Mouse (Mus musculus) midbrain, embryonic 11.5 days (tissue): ENCODE results near the gene Nmd3. TPM values are rescaled to one million over a fixed set of nuclear protein-coding genes. Genes with fewer than 3 reads are reported as not detected.
A peak's percentile ranks its signal among the peaks of the same experiment; 100 is the strongest.

ENCODE experiments used
- ATAC-seq: fragments of 200-750 bp; cut with Nextera tagmentation; 2 replicates; pipeline ENCODE4 v1.8.0; 2017; ENCODE audit warnings: moderate TSS enrichment, moderate library complexity; ENCODE audit not compliant: low FRiP score
- DNase-seq: peaks from one replicate; pipeline ENCODE4 v3.0.0; 2015; ENCODE audit warnings: low spot score; ENCODE audit errors: missing footprints
- H3K27ac ChIP-seq: fragments of 300-500 bp; sonication (generic); 2 replicates; pipeline ENCODE4 v1.5.1; 2014; ENCODE audit warnings: low read depth, low read length
- H3K27me3 ChIP-seq: fragments of 300-500 bp; sonication (generic); 2 replicates; pipeline ENCODE4 v1.6.1; 2014; ENCODE audit warnings: mild to moderate bottlenecking, low read length, moderate library complexity, mixed read lengths; ENCODE audit not compliant: control insufficient read depth, insufficient read depth
- H3K36me3 ChIP-seq: fragments of 300-500 bp; sonication (generic); 2 replicates; pipeline ENCODE4 v1.6.1; 2014; ENCODE audit warnings: mild to moderate bottlenecking, low read length, moderate library complexity, mixed read lengths; ENCODE audit not compliant: control insufficient read depth, insufficient read depth
- H3K4me1 ChIP-seq: fragments of 300-500 bp; sonication (generic); 2 replicates; pipeline ENCODE4 v1.6.1; 2014; ENCODE audit warnings: low read length; ENCODE audit not compliant: control insufficient read depth, insufficient read depth
- H3K4me2 ChIP-seq: fragments of 300-500 bp; sonication (generic); 2 replicates; pipeline ENCODE4 v1.6.1; 2014; ENCODE audit warnings: mild to moderate bottlenecking, moderate library complexity
- H3K4me3 ChIP-seq: fragments of 300-500 bp; sonication (generic); 2 replicates; pipeline ENCODE4 v1.5.1; 2014; ENCODE audit warnings: low read depth, low read length
- H3K9ac ChIP-seq: fragments of 300-500 bp; sonication (generic); 2 replicates; pipeline ENCODE4 v1.6.1; 2014; ENCODE audit warnings: low read length
- H3K9me3 ChIP-seq: fragments of 300-500 bp; sonication (generic); 2 replicates; pipeline ENCODE4 v1.6.1; 2016; ENCODE audit warnings: low read length; ENCODE audit not compliant: control insufficient read depth
- WGBS: fragments of 180-500 bp; shearing (Covaris S2); extraction: QIAGEN DNeasy Blood & Tissue Kit; methylation state at CpG from one replicate; pipeline ENCODE4 v1.1.7; 2014; 5-methylcytosine and 5-hydroxymethylcytosine counted together
- polyA plus RNA-seq: library from polyadenylated mRNA; unstranded; fragments of >200 nt; fragmentation: Nextera tagmentation; extraction: Ambion mirVana; gene quantifications from 2 replicates; pipeline ENCODE4 v1.2.1, GENCODE M21; 2014

The Nmd3 gene
- 142 TPM in 2 replicates for polyA plus RNA-seq

DNA sequence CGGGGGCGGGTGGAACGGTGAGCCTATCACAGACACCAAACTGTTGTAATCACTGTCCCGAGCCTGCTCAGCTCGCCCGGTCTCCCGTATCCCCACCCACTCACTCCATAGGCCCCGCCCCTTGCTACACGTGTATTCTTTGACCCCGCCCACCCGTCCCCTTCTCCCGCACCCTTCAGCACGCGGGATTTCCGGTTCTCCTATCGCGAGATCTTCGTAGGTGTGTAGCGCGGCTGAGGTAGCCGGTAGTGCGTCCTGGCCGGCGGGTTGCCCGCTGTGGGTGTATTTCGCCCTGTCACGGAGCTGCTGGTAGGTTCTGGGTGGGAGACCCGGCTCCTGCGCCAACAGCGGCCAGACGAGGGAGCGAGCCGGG lies at the start of gene Nmd3:
Nmd3 (plus strand) TSS at position 172 of the 373 bp plus-strand sequence.
- Histone ChIP-seq H3K9ac (peak within 1 kb of the TSS; percentile 95), H3K9me3 (no peaks in the 10 kb centered on the region), H3K36me3 (no peaks in the 10 kb centered on the region), H3K27ac (peak within 1 kb of the TSS; percentile 75), H3K4me2 (peak within 1 kb of the TSS; percentile 69), H3K27me3 (no peaks in the 10 kb centered on the region), H3K4me1 (peaks cover 7% of the 10 kb centered on the region), H3K4me3 (peak within 1 kb of the TSS; percentile 91)
- 0% methylated on average over 28 of the region's 33 CpGs for WGBS
- DNase-seq: peak; percentile 98
- peak; percentile 97 for ATAC-seq

DNA sequence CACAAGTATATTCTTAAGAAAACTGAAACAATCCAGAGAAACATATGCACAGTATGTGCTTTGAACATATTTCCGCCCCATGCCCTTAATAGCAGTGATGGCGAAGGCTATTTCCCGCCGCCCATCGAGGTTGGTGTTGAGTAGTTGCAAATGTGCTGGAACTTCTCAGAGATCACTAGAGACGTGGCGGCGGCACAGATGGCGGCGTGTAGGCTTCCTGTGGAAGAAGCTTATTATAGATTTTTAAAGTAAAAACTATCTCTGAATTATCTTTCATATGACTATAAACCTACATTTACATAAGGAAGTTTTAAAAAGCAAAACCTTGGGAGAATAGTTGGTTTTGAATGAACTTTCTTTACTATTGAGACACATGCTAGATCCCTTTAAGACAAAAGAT lies 48.4 kb upstream of the Nmd3 start:
- Histone ChIP-seq H3K36me3 (no peaks in the 10 kb centered on the region), H3K4me3 (no peak overlapping the region), H3K4me1 (no peaks in the 10 kb centered on the region), H3K9ac (no peak overlapping the region), H3K27me3 (no peaks in the 10 kb centered on the region), H3K4me2 (no peak overlapping the region), H3K27ac (no peak overlapping the region), H3K9me3 (no peaks in the 10 kb centered on the region)
- 94% methylated on average over 10 of the region's 10 CpGs for WGBS
- DNase-seq: no peak
- no peak for ATAC-seq

DNA sequence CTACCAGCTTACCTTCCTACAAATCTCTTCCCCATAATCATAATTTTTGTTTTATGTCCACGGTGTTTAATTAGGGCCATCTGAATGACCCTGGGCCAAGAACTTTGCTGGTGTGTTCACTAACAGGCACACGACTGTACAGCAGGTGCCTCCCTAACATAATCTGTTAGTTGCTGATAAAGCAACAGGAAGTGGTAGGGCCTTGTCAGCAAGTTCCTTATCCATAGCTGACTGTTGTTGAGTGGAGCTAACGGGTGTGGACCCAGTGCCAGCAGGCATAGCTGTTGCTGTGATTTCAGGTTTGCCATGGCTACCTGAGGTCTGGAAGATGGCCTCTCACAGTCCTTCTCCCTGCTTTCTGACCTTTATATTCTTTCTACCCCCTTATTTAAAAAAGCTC lies 47.6 kb upstream of the Nmd3 start:
- no peaks in the 10 kb centered on the region for H3K27me3 ChIP-seq
- ATAC-seq: no peak
- WGBS: 87% methylated on average over 3 of the region's 3 CpGs

DNA sequence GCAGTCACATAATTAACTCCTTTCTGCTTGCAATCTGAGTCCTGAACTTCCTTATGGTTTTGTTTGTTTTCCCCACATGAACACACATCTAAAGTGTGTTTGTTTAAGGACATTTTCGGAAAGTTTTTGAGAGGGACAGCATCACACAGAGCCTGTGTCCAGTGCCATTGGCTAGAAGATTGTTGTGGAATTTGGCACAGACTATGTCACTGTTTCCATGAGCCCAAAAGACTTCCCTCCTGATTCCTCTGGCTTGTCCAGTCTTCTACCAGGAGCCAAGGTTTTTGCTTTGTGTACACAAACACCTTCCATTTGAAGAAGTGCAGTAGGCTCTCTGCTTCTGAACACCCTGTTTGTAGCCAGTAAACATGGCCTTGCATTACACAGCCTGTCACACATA lies 32.0 kb upstream of the Nmd3 start:
- Histone ChIP-seq H3K27me3 (no peaks in the 10 kb centered on the region), H3K4me3 (no peak overlapping the region), H3K4me2 (no peak overlapping the region), H3K9me3 (no peaks in the 10 kb centered on the region), H3K9ac (no peak overlapping the region), H3K4me1 (no peaks in the 10 kb centered on the region), H3K36me3 (no peaks in the 10 kb centered on the region), H3K27ac (no peak overlapping the region)
- ATAC-seq (no peak), DNase-seq (no peak)
- 68% methylated on average over 1 of the region's 1 CpGs for WGBS

More for the DNA sequence above, 47.6 kb upstream of the Nmd3 start:
- Histone ChIP-seq H3K4me1 (no peaks in the 10 kb centered on the region), H3K4me2 (no peak overlapping the region), H3K9ac (no peak overlapping the region), H3K36me3 (no peaks in the 10 kb centered on the region), H3K27ac (no peak overlapping the region), H3K4me3 (no peak overlapping the region), H3K9me3 (no peaks in the 10 kb centered on the region)
- no peak for DNase-seq

DNA sequence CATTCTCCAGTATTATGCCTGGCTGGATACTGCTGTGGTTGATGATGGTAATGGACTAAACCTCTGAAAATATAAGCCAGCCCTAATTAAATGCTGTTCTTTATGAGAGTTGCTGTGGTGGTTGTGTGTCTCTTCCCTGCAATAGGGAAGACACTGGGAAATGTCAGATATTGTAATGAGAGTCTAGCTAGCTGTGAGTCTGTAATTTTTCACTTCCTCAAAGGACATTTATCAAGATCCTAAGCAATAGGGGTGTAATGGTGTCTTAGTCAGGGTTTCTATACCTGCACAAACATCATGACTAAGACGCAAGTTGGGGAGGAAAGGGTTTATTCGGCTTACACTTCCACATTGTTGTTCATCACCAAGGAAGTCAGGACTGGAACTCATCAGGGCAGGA lies 30.8 kb upstream of the Nmd3 start:
- Histone ChIP-seq H3K4me2 (no peak overlapping the region), H3K4me3 (no peak overlapping the region), H3K9me3 (no peaks in the 10 kb centered on the region), H3K27me3 (no peaks in the 10 kb centered on the region), H3K4me1 (no peaks in the 10 kb centered on the region), H3K36me3 (no peaks in the 10 kb centered on the region), H3K9ac (no peak overlapping the region), H3K27ac (no peak overlapping the region)
- 92% methylated on average over 2 of the region's 2 CpGs for WGBS
- ATAC-seq (no peak), DNase-seq (no peak)

DNA sequence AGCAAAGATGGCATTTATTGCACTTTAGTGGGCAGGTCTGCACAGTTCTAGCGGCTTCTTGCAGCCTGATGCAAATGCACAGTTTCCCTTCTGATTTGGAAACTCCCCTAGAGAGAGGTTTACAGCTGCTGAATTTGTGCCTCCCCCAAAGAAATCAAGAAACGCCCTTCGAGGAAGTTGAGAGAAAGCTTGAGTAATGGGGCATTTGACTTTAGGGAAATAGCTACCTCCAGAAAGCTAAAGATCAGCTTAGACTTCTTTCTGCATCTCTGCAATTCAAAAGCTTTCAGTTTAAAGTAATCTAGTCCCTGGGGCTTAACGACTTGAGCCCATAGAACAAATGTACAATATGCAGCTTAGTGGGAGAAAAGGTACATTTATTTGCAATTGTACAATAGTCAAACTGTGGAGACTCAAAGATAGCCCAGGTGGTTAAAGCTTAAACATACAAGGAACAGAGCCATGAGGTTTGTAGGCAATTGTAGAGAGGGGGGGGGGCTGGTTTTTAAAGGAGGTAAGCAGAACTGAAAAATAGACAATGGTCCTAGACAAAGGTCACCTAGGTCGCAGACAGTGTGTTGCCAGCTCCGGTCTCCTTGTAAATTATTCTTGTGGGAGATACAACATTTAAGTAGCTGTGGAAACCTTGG lies 21.8 kb upstream of the Nmd3 start:
- Histone ChIP-seq H3K27me3 (no peaks in the 10 kb centered on the region), H3K9ac (no peak overlapping the region), H3K4me3 (no peak overlapping the region), H3K36me3 (no peaks in the 10 kb centered on the region), H3K9me3 (no peaks in the 10 kb centered on the region), H3K27ac (no peak overlapping the region), H3K4me1 (0 out of 2 replicates have a peak, but pooled peaks cover 2% of the 10 kb centered on the region), H3K4me2 (no peak overlapping the region)
- ATAC-seq: no peak
- no peak for DNase-seq
- 55% methylated on average over 6 of the region's 6 CpGs for WGBS

DNA sequence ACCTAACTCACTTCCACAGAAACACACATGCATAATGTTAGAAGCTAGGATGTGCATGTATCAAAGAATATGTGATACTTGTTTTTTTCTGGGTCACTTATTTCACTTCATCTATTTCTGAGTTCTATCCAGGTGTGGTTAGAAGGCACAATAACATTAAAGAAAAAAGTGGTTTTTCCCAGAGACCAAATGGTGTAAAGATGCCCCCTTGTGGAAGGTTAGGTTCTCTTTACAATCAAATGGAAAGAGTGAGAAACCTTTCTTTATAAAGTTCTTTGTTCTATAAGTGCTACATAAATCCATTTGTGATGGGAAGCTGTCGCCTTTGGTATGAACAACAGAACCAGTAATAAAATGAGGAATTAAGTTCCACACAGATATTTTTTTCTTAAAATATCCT lies 19.9 kb upstream of the Nmd3 start:
- WGBS: 42% methylated on average over 1 of the region's 1 CpGs
- Histone ChIP-seq H3K9me3 (no peaks in the 10 kb centered on the region), H3K36me3 (no peaks in the 10 kb centered on the region), H3K4me2 (no peak overlapping the region), H3K27me3 (no peaks in the 10 kb centered on the region), H3K9ac (no peak overlapping the region), H3K4me3 (no peak overlapping the region), H3K4me1 (0 out of 2 replicates have a peak, but pooled peaks cover 2% of the 10 kb centered on the region), H3K27ac (no peak overlapping the region)
- no peak for ATAC-seq
- peak; percentile 83 for DNase-seq

DNA sequence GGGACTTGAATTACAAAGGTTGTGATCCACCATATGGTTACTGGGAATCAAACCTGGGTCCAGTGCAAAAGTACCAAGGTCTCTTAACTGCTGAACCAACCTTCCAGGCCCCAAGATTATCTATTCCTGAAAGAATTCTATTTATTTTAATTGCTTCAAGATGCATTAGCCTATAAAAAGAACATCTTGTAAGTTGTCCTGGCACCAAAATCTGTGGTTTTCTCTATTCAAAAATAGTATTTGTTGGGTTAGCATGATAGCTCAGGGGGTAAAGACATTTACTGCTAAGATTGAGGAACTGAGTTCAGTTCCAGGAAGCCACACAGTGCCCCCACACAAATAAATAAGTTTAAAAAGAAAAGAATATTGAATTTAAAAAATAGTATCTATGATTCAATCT lies 19.4 kb upstream of the Nmd3 start:
- Histone ChIP-seq H3K4me1 (0 out of 2 replicates have a peak, but pooled peaks cover 2% of the 10 kb centered on the region), H3K27ac (no peak overlapping the region), H3K4me2 (no peak overlapping the region), H3K36me3 (no peaks in the 10 kb centered on the region), H3K9ac (no peak overlapping the region), H3K27me3 (no peaks in the 10 kb centered on the region), H3K9me3 (no peaks in the 10 kb centered on the region), H3K4me3 (no peak overlapping the region)
- DNase-seq (no peak), ATAC-seq (no peak)

DNA sequence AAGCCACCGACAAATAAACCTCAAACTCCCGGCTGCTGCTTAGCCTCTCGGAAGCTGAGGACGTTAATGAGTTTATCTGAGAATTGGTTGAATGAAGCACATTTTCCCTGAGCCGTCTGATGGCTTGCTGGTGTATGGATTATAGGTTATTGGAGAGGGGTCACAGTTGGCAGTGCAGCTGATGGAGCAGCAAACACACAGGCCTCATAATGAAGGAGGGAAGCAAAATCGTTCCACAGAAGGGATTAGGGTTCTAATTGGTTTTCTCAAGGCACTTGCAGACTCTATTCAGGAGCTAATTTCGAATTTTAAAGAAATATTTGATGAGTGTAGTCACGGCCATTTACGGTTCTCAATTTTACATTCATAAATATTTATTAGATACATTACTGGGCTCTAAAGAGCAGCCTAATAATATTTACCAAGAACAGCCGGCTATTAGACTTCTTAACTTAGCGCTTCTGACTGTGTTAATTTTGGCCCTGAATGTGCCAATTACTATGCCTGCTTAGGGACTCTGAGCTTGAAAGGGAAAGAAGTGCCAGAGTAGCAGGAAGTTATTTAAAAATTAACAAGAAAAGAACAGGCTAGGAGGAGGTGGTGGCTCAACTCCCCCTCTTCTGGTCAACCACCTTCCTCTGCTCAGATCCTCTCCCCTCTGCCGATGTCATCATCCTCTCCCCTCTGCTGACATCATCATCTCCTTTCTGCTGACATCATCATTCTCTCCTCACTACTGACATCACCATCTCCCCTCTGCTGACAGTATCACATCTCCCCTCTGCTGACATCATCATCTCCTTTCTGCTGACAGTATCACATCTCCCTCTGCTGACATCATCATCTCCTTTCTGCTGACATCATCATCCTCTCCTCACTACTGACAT lies 12.5 kb upstream of the Nmd3 start:
- no peak for DNase-seq
- ATAC-seq: peak; percentile 87
- H3K4me2 ChIP-seq: no peak overlapping the region
- no peaks in the 10 kb centered on the region for H3K36me3 ChIP-seq
- no peaks in the 10 kb centered on the region for H3K27me3 ChIP-seq
- H3K9ac ChIP-seq: no peak overlapping the region
- WGBS: 45% methylated on average over 12 of the region's 12 CpGs
- H3K4me1 ChIP-seq: no peaks in the 10 kb centered on the region
- H3K9me3 ChIP-seq: no peaks in the 10 kb centered on the region
- H3K27ac ChIP-seq: no peak overlapping the region
- H3K4me3 ChIP-seq: no peak overlapping the region
